Mouse (Mus musculus): ENCODE results near the gene Edc3. TPM values are rescaled to one million over a fixed set of nuclear protein-coding genes. Genes with fewer than 3 reads are reported as not detected.

Edc3 gene
- polyA plus RNA-seq, 1 experiment from 2014 or later, result 27.7 TPM

- Histone ChIP-seq H3K27me3 (ENCODE audit: control insufficient read depth, insufficient read depth, low read length) (no peaks in the 10 kb centered on the region), H3K36me3 (ENCODE audit: control insufficient read depth, insufficient read depth, low read length) (peaks cover 44% of the 10 kb centered on the region), H3K4me3 (replicated peaks; ENCODE audit: low read depth, low read length) (no peak overlapping the region), H3K4me2 (ENCODE audit: low read length) (no peak overlapping the region), H3K9ac (replicated peaks; ENCODE audit: low read length) (no peak overlapping the region), H3K4me1 (ENCODE audit: control insufficient read depth, insufficient read depth, low read length) (no peaks in the 10 kb centered on the region), H3K27ac (replicated peaks; ENCODE audit: low read depth, low read length) (no peak overlapping the region), H3K9me3 (ENCODE audit: control insufficient read depth, low read length) (no peaks in the 10 kb centered on the region)
- DNase-seq (no peak), ATAC-seq (ENCODE audit: low FRiP score, low TSS enrichment) (no peak)
- 92% methylated on average over 3 of the region's 3 CpGs for WGBS
Measured at GRCm38 (mm10) chr9:57789733-57790132, 81.4 kb downstream of the Edc3 start.

- peaks cover 55% of the 10 kb centered on the region for H3K36me3 ChIP-seq (ENCODE audit: control insufficient read depth, insufficient read depth, low read length)
- 98% methylated on average over 8 of the region's 8 CpGs for WGBS
- H3K9me3 ChIP-seq (ENCODE audit: control insufficient read depth, low read length), result no peaks in the 10 kb centered on the region
- no peaks in the 10 kb centered on the region for H3K27me3 ChIP-seq (ENCODE audit: control insufficient read depth, insufficient read depth, low read length)
- no peak overlapping the region for H3K27ac ChIP-seq (replicated peaks; ENCODE audit: low read depth, low read length)
- no peak overlapping the region for H3K9ac ChIP-seq (replicated peaks; ENCODE audit: low read length)
- ATAC-seq (ENCODE audit: low FRiP score, low TSS enrichment) (no peak), DNase-seq (no peak)
- H3K4me2 ChIP-seq (ENCODE audit: low read length), result no peak overlapping the region
- H3K4me3 ChIP-seq (replicated peaks; ENCODE audit: low read depth, low read length), result no peak overlapping the region
- no peaks in the 10 kb centered on the region for H3K4me1 ChIP-seq (ENCODE audit: control insufficient read depth, insufficient read depth, low read length)
Measured at GRCm38 (mm10) chr9:57797456-57797855, 89.1 kb downstream of the Edc3 start.

GRCm38 (mm10) chr9:57798725-57799253 is 90.4 kb downstream of the Edc3 start:
- 23% methylated on average over 10 of the region's 10 CpGs for WGBS
- Histone ChIP-seq H3K4me1 (ENCODE audit: control insufficient read depth, insufficient read depth, low read length) (peaks cover 10% of the 10 kb centered on the region), H3K4me3 (replicated peaks; ENCODE audit: low read depth, low read length) (no peak overlapping the region), H3K27ac (replicated peaks; ENCODE audit: low read depth, low read length) (no peak overlapping the region), H3K9ac (replicated peaks; ENCODE audit: low read length) (no peak overlapping the region), H3K27me3 (ENCODE audit: control insufficient read depth, insufficient read depth, low read length) (no peaks in the 10 kb centered on the region), H3K36me3 (ENCODE audit: control insufficient read depth, insufficient read depth, low read length) (peaks cover 41% of the 10 kb centered on the region), H3K4me2 (ENCODE audit: low read length) (no peak overlapping the region), H3K9me3 (ENCODE audit: control insufficient read depth, low read length) (no peaks in the 10 kb centered on the region)
- ATAC-seq (ENCODE audit: low FRiP score, low TSS enrichment) (no peak), DNase-seq (no peak)

GRCm38 (mm10) chr9:57800325-57800975 is 92.1 kb downstream of the Edc3 start:
- DNase-seq (no peak), ATAC-seq (ENCODE audit: low FRiP score, low TSS enrichment) (no peak)
- no peak overlapping the region for H3K27ac ChIP-seq (replicated peaks; ENCODE audit: low read depth, low read length)
- H3K27me3 ChIP-seq (ENCODE audit: control insufficient read depth, insufficient read depth, low read length), result no peaks in the 10 kb centered on the region
- H3K9me3 ChIP-seq (ENCODE audit: control insufficient read depth, low read length), result no peaks in the 10 kb centered on the region
- 93% methylated on average over 9 of the region's 9 CpGs for WGBS
- H3K4me1 ChIP-seq (ENCODE audit: control insufficient read depth, insufficient read depth, low read length), result peaks cover 11% of the 10 kb centered on the region
- no peak overlapping the region for H3K4me2 ChIP-seq (ENCODE audit: low read length)
- H3K4me3 ChIP-seq (replicated peaks; ENCODE audit: low read depth, low read length), result no peak overlapping the region
- H3K36me3 ChIP-seq (ENCODE audit: control insufficient read depth, insufficient read depth, low read length), result peaks cover 30% of the 10 kb centered on the region
- H3K9ac ChIP-seq (replicated peaks; ENCODE audit: low read length), result no peak overlapping the region

Other genes with a start within 250 kb of the Edc3 start
- 98.9 and 109 TPM in 2 replicates for gene Scamp5, start 240.5 kb upstream of the Edc3 start, polyA plus RNA-seq (2014; fragmentation: Nextera tagmentation; extraction: Ambion mirVana)
- gene Rpp25, start 204.5 kb upstream of the Edc3 start, polyA plus RNA-seq (2014; fragmentation: Nextera tagmentation; extraction: Ambion mirVana), result 28.1 and 30.7 TPM in 2 replicates
- 832 and 924 TPM in 2 replicates for gene Cox5a, start 187.3 kb upstream of the Edc3 start, polyA plus RNA-seq (2014; fragmentation: Nextera tagmentation; extraction: Ambion mirVana)
- gene Fam219b, start 171.0 kb upstream of the Edc3 start, polyA plus RNA-seq (2014; fragmentation: Nextera tagmentation; extraction: Ambion mirVana), result 23.8 and 24.1 TPM in 2 replicates
- 53.5 and 56.5 TPM in 2 replicates for gene Mpi, start 155.8 kb upstream of the Edc3 start, polyA plus RNA-seq (2014; fragmentation: Nextera tagmentation; extraction: Ambion mirVana)
- gene Scamp2, start 147.6 kb upstream of the Edc3 start, polyA plus RNA-seq (2014; fragmentation: Nextera tagmentation; extraction: Ambion mirVana), result 48.2 TPM in 2 replicates
- 12.5 and 20.4 TPM in 2 replicates for gene Ulk3, start 119.1 kb upstream of the Edc3 start, polyA plus RNA-seq (2014; fragmentation: Nextera tagmentation; extraction: Ambion mirVana)
- 0.74 and 0.96 TPM in 2 replicates for gene Cplx3, start 102.3 kb upstream of the Edc3 start, polyA plus RNA-seq (2014; fragmentation: Nextera tagmentation; extraction: Ambion mirVana)
- gene Lman1l, start 87.8 kb upstream of the Edc3 start, polyA plus RNA-seq (2014; fragmentation: Nextera tagmentation; extraction: Ambion mirVana), result not detected in 2 replicates
- 40.0 and 41.9 TPM in 2 replicates for gene Csk, start 54.9 kb upstream of the Edc3 start, polyA plus RNA-seq (2014; fragmentation: Nextera tagmentation; extraction: Ambion mirVana)
- not detected in 2 replicates for gene Cyp1a2, start 24.8 kb upstream of the Edc3 start, polyA plus RNA-seq (2014; fragmentation: Nextera tagmentation; extraction: Ambion mirVana)
- 0.08 TPM in 1 of 2 replicates, not detected in the other for gene Cyp1a1, start 20.6 kb upstream of the Edc3 start, polyA plus RNA-seq (2014; fragmentation: Nextera tagmentation; extraction: Ambion mirVana)
- gene Clk3, start 57.3 kb downstream of the Edc3 start, polyA plus RNA-seq (2014; fragmentation: Nextera tagmentation; extraction: Ambion mirVana), result 66.3 and 68.7 TPM in 2 replicates
- gene Arid3b, start 128.3 kb downstream of the Edc3 start, polyA plus RNA-seq (2014; fragmentation: Nextera tagmentation; extraction: Ambion mirVana), result 8.7 and 9.6 TPM in 2 replicates
- 165 and 172 TPM in 2 replicates for gene Ubl7, start 202.4 kb downstream of the Edc3 start, polyA plus RNA-seq (2014; fragmentation: Nextera tagmentation; extraction: Ambion mirVana)
- 3.2 and 3.7 TPM in 2 replicates for gene Sema7a, start 231.6 kb downstream of the Edc3 start, polyA plus RNA-seq (2014; fragmentation: Nextera tagmentation; extraction: Ambion mirVana)